Mouse (Mus musculus) bone marrow, adult 2 months (tissue): ENCODE measurements around the gene Fkbpl. TPM values are rescaled to one million over a fixed set of nuclear protein-coding genes. Genes with fewer than 3 reads are reported as not detected.
A peak's percentile ranks its signal among the peaks of the same experiment; 100 is the strongest.

ENCODE experiments used
- H3K27ac ChIP-seq: fragments of 200-500 bp; 2 replicates; pipeline ENCODE4 v1.5.1; 2012; ENCODE audit warnings: low read depth, mild to moderate bottlenecking, control low read depth, inconsistent platforms, low read length; ENCODE audit not compliant: control insufficient read depth, poor library complexity, insufficient read depth
- H3K4me1 ChIP-seq: fragments of 200-500 bp; 2 replicates; pipeline ENCODE4 v1.6.1; 2011; ENCODE audit warnings: low read length; ENCODE audit not compliant: control insufficient read depth, insufficient read depth
- H3K4me3 ChIP-seq: fragments of 200-500 bp; replicated peaks from 2 replicates; pipeline ENCODE3; 2011; ENCODE audit warnings: mild to moderate bottlenecking, low read depth, low read length, control low read depth; ENCODE audit not compliant: control insufficient read depth
- CTCF ChIP-seq: fragments of 200-500 bp; IDR thresholded peaks from 2 replicates; pipeline ENCODE4 v1.5.1; 2011; ENCODE audit warnings: low read length, control low read depth; ENCODE audit not compliant: control insufficient read depth, insufficient read depth
- POLR2A ChIP-seq: fragments of 200-500 bp; IDR thresholded peaks from 2 replicates; pipeline ENCODE4 v1.6.1; 2011; ENCODE audit warnings: low read depth, mild to moderate bottlenecking, control low read depth, low read length, borderline replicate concordance; ENCODE audit not compliant: control insufficient read depth
- WGBS: fragments of 180-500 bp; shearing (Covaris S2); methylation state at CpG from one replicate; pipeline ENCODE4 v1.1.7; 2018; 5-methylcytosine and 5-hydroxymethylcytosine counted together
- polyA plus RNA-seq: library from polyadenylated mRNA; stranded (reverse); fragments of >200 nt; gene quantifications from 2 replicates; pipeline ENCODE4 v1.2.4, GENCODE M21; 2011; ENCODE audit warnings: low replicate concordance; ENCODE audit not compliant: missing spikeins, insufficient read depth, insufficient read length

Gene Fkbpl
- polyA plus RNA-seq, 1 experiment: 13.6 TPM

DNA sequence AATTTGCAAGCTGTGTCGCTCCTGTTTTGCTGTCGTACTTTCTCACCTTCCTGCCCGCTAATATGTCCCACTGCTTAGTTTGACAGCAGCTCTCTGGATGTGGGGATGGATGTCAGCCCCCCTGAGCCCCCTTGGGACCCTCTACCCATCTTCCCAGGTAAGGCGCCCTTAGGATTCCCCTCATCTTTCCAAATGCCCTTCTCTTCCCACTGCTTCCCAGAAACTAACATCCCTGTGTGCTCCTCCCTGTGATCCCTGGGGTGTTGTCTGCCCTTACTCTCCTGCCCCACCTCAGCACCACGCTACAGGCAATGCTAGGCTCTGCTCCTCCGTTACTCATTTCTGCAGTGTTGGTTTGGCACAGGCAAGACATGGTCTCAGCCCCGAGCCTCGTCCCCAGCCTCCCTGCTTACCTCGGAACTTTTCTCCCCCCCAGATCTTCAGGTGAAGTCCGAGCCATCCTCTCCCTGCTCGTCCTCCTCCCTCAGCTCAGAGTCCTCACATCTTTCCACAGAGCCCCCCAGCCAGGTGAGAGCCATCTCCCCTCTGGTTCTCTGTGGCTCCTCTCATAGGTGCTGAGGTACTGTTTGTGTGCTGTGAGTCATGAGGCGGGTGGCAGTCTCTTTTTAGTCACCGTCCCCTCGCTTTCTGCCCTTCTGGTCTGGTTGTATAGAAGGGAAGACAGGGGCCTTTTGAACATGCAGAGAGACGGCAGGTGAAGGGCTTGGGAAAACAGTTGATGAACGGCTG is 3.8 kb downstream of the Fkbpl start:
- TF ChIP-seq POLR2A (no peak), CTCF (no peak)
- peaks cover 4% of the 10 kb centered on the region for H3K4me1 ChIP-seq
- no peak overlapping the region for H3K27ac ChIP-seq
- H3K4me3 ChIP-seq: no peak overlapping the region
- WGBS: 84% methylated on average over 16 of the region's 16 CpGs

GRCm38 (mm10) chr17:34649106-34649864 is 4.7 kb downstream of the Fkbpl start:
- no peak overlapping the region for H3K27ac ChIP-seq
- TF ChIP-seq CTCF (no peak), POLR2A (peak; percentile 0; the same call in 1 of the 2 replicates)
- no peak overlapping the region for H3K4me3 ChIP-seq
- H3K4me1 ChIP-seq: peaks cover 4% of the 10 kb centered on the region
- WGBS: 65% methylated on average over 18 of the region's 18 CpGs

- Histone ChIP-seq H3K27ac (no peak overlapping the region), H3K4me3 (no peak overlapping the region), H3K4me1 (peaks cover 4% of the 10 kb centered on the region)
- TF ChIP-seq CTCF (no peak), POLR2A (no peak)
- WGBS: 88% methylated on average over 14 of the region's 14 CpGs
These were observed 6.2 kb downstream of the Fkbpl start for GRCm38 (mm10) chr17:34650781-34651180.

GRCm38 (mm10) chr17:34651507-34652221 is 7.1 kb downstream of the Fkbpl start:
- no peak overlapping the region for H3K4me3 ChIP-seq
- no peak overlapping the region for H3K27ac ChIP-seq
- WGBS: 62% methylated on average over 19 of the region's 19 CpGs
- H3K4me1 ChIP-seq: peaks cover 2% of the 10 kb centered on the region; the same call in 1 of the 2 replicates
- TF ChIP-seq CTCF (peak; percentile 59), POLR2A (no peak)

- WGBS: 88% methylated on average over 10 of the region's 10 CpGs
- no peak overlapping the region for H3K4me3 ChIP-seq
- H3K4me1 ChIP-seq: peaks cover 2% of the 10 kb centered on the region; the same call in 1 of the 2 replicates
- no peak for TF ChIP-seq CTCF
- no peak overlapping the region for H3K27ac ChIP-seq
These were observed 8.0 kb downstream of the Fkbpl start for GRCm38 (mm10) chr17:34652546-34652945.

- H3K4me1 ChIP-seq: peaks cover 2% of the 10 kb centered on the region; the same call in 1 of the 2 replicates
- H3K4me3 ChIP-seq: no peak overlapping the region
- H3K27ac ChIP-seq: no peak overlapping the region
- TF ChIP-seq CTCF: no peak
- no peak for TF ChIP-seq POLR2A
- WGBS: 84% methylated on average over 8 of the region's 8 CpGs
These were observed 8.4 kb downstream of the Fkbpl start for GRCm38 (mm10) chr17:34652985-34653384.

- Histone ChIP-seq H3K4me1 (no peaks in the 10 kb centered on the region; the same call in 1 of the 2 replicates), H3K27ac (no peak overlapping the region), H3K4me3 (no peak overlapping the region)
- TF ChIP-seq CTCF (peak; percentile 52), POLR2A (no peak)
- 64% methylated on average over 9 of the region's 9 CpGs for WGBS
These were observed 9.3 kb downstream of the Fkbpl start for GRCm38 (mm10) chr17:34653746-34654285.
